Mouse (Mus musculus): ENCODE data around the gene Gprc6a.

DNA sequence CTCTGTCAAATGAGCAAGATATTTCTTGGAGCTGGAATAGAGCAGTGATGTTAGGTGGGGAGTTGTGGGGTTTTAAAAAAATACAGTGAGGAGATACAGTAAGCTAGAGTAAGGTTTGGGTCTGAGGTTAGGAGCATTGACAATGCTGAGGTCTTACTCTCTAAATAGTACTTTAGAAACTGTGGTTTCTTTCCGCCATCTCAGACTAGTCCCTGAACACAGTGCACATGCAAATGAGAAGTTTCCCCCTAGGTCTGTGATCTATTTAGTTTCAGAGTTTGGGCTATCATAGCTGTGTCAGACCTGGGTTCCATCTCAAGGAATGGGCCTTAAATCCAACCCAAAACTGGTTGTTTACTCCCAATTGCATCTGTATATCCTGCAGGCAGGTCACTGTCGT lies 39.7 kb downstream of the Gprc6a start:
- TF ChIP-seq USF1 (IDR thresholded peaks at IDR 0.05; ENCODE audit: low read depth) (no peak), POLR2A (IDR thresholded peaks at IDR 0.05; ENCODE audit: insufficient read length, low read depth) (no peak), MAX (IDR thresholded peaks at IDR 0.05; ENCODE audit: low read depth) (no peak), MYOG (IDR thresholded peaks at IDR 0.05; ENCODE audit: control insufficient read depth in 1 of 3, insufficient read depth in 1 of 3, insufficient read length in 2 of 3, low read depth in 2 of 3) (no peak), E2F4 (IDR thresholded peaks at IDR 0.05; ENCODE audit: insufficient read depth) (no peak)
